ENCODE assay signal across 8 mouse cellular contexts in genomic region chr9:105494553-105495315, GRCm38 (mm10). TPM values are rescaled to one million over a fixed set of nuclear protein-coding genes. Genes with fewer than 3 reads are reported as not detected.
DNase-seq lines count a peak whose midpoint lies in the region; ATAC-seq and TF ChIP-seq lines count a peak whose summit lies in the region.

No protein-coding gene starts in this region.

- peak overlapping the region; percentile 96 for H3K9ac ChIP-seq in heart, embryonic 12.5 days
- peak overlapping the region; percentile 90 for H3K9ac ChIP-seq in kidney, postnatal 0 days (ENCODE audit: low read depth, low read length)
- H3K9ac ChIP-seq in liver, embryonic 11.5 days (ENCODE audit: low read depth, low read length), result peak overlapping the region; percentile 95
- H3K9ac ChIP-seq in stomach, embryonic 14.5 days (replicated peaks; ENCODE audit: low read depth, low read length), result peak overlapping the region; percentile 89

- peaks cover 20% of the 10 kb centered on the region for H3K4me1 ChIP-seq in heart, embryonic 12.5 days (replicated peaks)
- peaks cover 7% of the 10 kb centered on the region; the same call in 1 of the 2 replicates for H3K4me1 ChIP-seq in kidney, postnatal 0 days (replicated peaks; ENCODE audit: insufficient read depth, low read length)
- no peaks in the 10 kb centered on the region; the same call in 1 of the 2 replicates for H3K4me1 ChIP-seq in liver, embryonic 11.5 days (replicated peaks; ENCODE audit: control insufficient read depth, insufficient read depth, low read length)
- H3K4me1 ChIP-seq in stomach, embryonic 14.5 days (ENCODE audit: control insufficient read depth, insufficient read depth, low read length), result peaks cover 7% of the 10 kb centered on the region; the same call in 1 of the 2 replicates

- no peaks in the 10 kb centered on the region for H3K27me3 ChIP-seq in heart, embryonic 12.5 days (replicated peaks)
- H3K27me3 ChIP-seq in kidney, postnatal 0 days (ENCODE audit: insufficient read depth, low read length), result no peaks in the 10 kb centered on the region
- no peaks in the 10 kb centered on the region for H3K27me3 ChIP-seq in liver, embryonic 11.5 days (replicated peaks; ENCODE audit: control insufficient read depth, insufficient read depth, low read length)
- no peaks in the 10 kb centered on the region for H3K27me3 ChIP-seq in stomach, embryonic 14.5 days (ENCODE audit: control insufficient read depth, insufficient read depth, low read length)

- H3K4me3 ChIP-seq in heart, embryonic 12.5 days, result peak overlapping the region; percentile 95
- peak overlapping the region; percentile 80 for H3K4me3 ChIP-seq in kidney, postnatal 0 days (replicated peaks; ENCODE audit: low read depth, low read length)
- H3K4me3 ChIP-seq in liver, embryonic 11.5 days (ENCODE audit: low read depth, low read length), result peak overlapping the region; percentile 85
- H3K4me3 ChIP-seq in stomach, embryonic 14.5 days (ENCODE audit: low read depth, low read length), result peak overlapping the region; percentile 92

- ATAC-seq in erythroblast, adult 5-6 weeks (replicated peaks; ENCODE audit: low FRiP score, poor library complexity, severe bottlenecking), result peak; percentile 98
- ATAC-seq in heart, embryonic 12.5 days (ENCODE audit: insufficient number of reproducible peaks, low FRiP score), result peak; percentile 99
- ATAC-seq in kidney, postnatal 0 days (replicated peaks; ENCODE audit: low FRiP score, low read depth), result peak; percentile 98
- peak; percentile 98 for ATAC-seq in liver, embryonic 11.5 days (replicated peaks; ENCODE audit: low FRiP score)
- ATAC-seq in stomach, embryonic 14.5 days (ENCODE audit: insufficient number of reproducible peaks, insufficient read depth, low FRiP score, low read depth), result peak; percentile 99

- WGBS in heart, embryonic 12.5 days, result under 1% methylated on average over 64 of the region's 83 CpGs
- under 1% methylated on average over 67 of the region's 83 CpGs for WGBS in kidney, postnatal 0 days
- under 1% methylated on average over 70 of the region's 83 CpGs for WGBS in liver, embryonic 11.5 days
- WGBS in stomach, embryonic 14.5 days, result under 1% methylated on average over 64 of the region's 83 CpGs

- H3K9me3 ChIP-seq in heart, embryonic 12.5 days (replicated peaks), result no peaks in the 10 kb centered on the region
- no peaks in the 10 kb centered on the region for H3K9me3 ChIP-seq in kidney, postnatal 0 days (replicated peaks; ENCODE audit: low read length)
- H3K9me3 ChIP-seq in liver, embryonic 11.5 days (ENCODE audit: control insufficient read depth, low read length), result no peaks in the 10 kb centered on the region
- no peaks in the 10 kb centered on the region for H3K9me3 ChIP-seq in stomach, embryonic 14.5 days (ENCODE audit: control insufficient read depth, low read depth, low read length)

- H3K27ac ChIP-seq in heart, embryonic 12.5 days (ENCODE audit: poor library complexity, severe bottlenecking), result peak overlapping the region; percentile 98
- H3K27ac ChIP-seq in kidney, postnatal 0 days, result peak overlapping the region; percentile 95
- peak overlapping the region; percentile 90 for H3K27ac ChIP-seq in liver, embryonic 11.5 days (ENCODE audit: low read depth, low read length)
- peak overlapping the region; percentile 95 for H3K27ac ChIP-seq in stomach, embryonic 14.5 days (ENCODE audit: low read length)

- H3K36me3 ChIP-seq in heart, embryonic 12.5 days, result 0 out of 2 replicates have a peak, but pooled peaks cover 3% of the 10 kb centered on the region
- no peaks in the 10 kb centered on the region for H3K36me3 ChIP-seq in kidney, postnatal 0 days (ENCODE audit: insufficient read depth, low read length)
- no peaks in the 10 kb centered on the region for H3K36me3 ChIP-seq in liver, embryonic 11.5 days (ENCODE audit: control insufficient read depth, insufficient read depth, low read length)
- no peaks in the 10 kb centered on the region for H3K36me3 ChIP-seq in stomach, embryonic 14.5 days (ENCODE audit: control insufficient read depth, insufficient read depth, low read length)

- peak; percentile 52 for TF ChIP-seq CTCF in kidney, postnatal 0 days (IDR thresholded peaks at IDR 0.05; ENCODE audit: low read depth)

- DNase-seq in B cell, adult 2 months, result peak; percentile 95 to 96
- DNase-seq in brain, adult 2 months (ENCODE audit: low read depth, low spot score), result peak; percentile 98
- peak; percentile 98 for DNase-seq in kidney, postnatal 0 days (ENCODE audit: low spot score)
- DNase-seq in liver, embryonic 11.5 days (ENCODE audit: low spot score), result peak; percentile 95
- DNase-seq in naive thymus-derived CD4-positive, alpha-beta T cell, adult 2 months (ENCODE audit: low read depth), result peak; percentile 94

- H3K4me2 ChIP-seq in heart, embryonic 12.5 days, result peak overlapping the region; percentile 98
- H3K4me2 ChIP-seq in kidney, postnatal 0 days (ENCODE audit: low read length), result peak overlapping the region; percentile 93
- peak overlapping the region; percentile 93 for H3K4me2 ChIP-seq in liver, embryonic 11.5 days
- peak overlapping the region; percentile 96 for H3K4me2 ChIP-seq in stomach, embryonic 14.5 days (replicated peaks; ENCODE audit: low read depth, low read length)

RNA-seq across cellular contexts. Expression of gene Atp2c1, which starts 32.4 kb away (rescaled TPM):
- 11.5 and 15.4 TPM in 2 replicates for total RNA-seq in erythroblast, adult 5-6 weeks (2015; ENCODE audit: low replicate concordance)
- 29.7 and 33.7 TPM in 2 replicates for total RNA-seq in erythroblast, adult 5-6 weeks (2017; ENCODE audit: low replicate concordance)
- polyA plus RNA-seq in heart, embryonic 12.5 days (2016; fragmentation: Nextera tagmentation; extraction: Ambion mirVana), result 66.3 and 67.7 TPM in 2 replicates
- 56.0 and 56.3 TPM in 2 replicates for polyA plus RNA-seq in kidney, postnatal 0 days (2015; fragmentation: Nextera tagmentation; extraction: Ambion mirVana)
- polyA plus RNA-seq in liver, embryonic 11.5 days (2014; fragmentation: Nextera tagmentation; extraction: Ambion mirVana), result 45.9 and 56.3 TPM in 2 replicates
- polyA plus RNA-seq in stomach, embryonic 14.5 days (2014; fragmentation: Nextera tagmentation; extraction: Ambion mirVana), result 62.5 and 72.5 TPM in 2 replicates

Comparison
In these comparisons a context has a peak if more than half of its experiments do, and no peak if none do; other contexts are left out.
1. Peak in every context shown above with its lines: DNase-seq, ATAC-seq, H3K4me3 ChIP-seq and H3K27ac ChIP-seq.